Mouse (Mus musculus) MEL-GATA-1-ER (cell line): ENCODE data around the gene Rdh8.

Source experiments
- DNase-seq: peaks from one replicate; pipeline ENCODE4 v3.0.0-alpha.2; 2012; ENCODE audit warnings: low read depth; ENCODE audit errors: extremely low read depth

Rdh8 gene

DNA sequence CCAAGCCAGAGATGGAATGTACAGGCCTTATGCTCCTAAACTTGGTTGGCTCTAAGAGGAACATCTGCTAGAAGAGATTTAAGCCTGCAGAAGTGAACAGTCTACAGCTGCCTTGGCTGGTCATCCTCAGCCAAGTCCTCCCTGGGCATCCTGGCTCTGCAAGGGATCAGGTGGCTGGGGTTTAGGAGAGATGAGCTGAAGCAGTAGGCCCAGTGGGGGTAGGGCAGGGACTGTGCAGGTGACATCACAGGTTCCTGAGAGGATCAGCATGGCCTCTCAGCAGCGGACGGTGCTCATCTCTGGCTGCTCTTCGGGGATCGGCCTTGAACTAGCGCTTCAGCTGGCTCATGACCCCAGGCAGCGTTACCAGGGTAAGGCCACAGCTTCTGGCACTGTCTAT lies at the start of gene Rdh8:
TSS of gene Rdh8 (plus strand) at position 268 of the 400 bp plus-strand sequence.
- DNase-seq, result no peak

- DNase-seq, result no peak
Observed at GRCm38 (mm10) chr9:20781286-20781685, 37.0 kb upstream of the Rdh8 start.

DNA sequence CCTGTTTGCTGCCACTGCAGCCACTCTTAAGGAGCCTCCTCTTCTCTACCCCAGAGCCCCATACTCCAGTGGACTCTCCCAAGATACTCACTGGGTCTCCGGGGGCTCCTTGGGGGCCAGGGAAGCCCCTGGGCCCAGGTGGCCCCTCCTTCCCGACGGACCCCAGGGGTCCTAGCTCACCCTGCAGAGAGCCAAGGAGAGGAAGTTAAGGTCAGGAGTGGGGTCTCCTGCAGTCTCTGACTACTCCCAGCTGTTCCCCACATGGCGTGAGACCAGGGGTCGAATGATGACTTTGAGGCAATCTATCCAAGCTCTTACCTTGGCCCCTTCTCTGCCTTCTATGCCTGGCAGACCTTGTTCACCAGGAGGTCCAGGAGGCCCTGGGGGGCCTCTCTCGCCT lies 33.2 kb upstream of the Rdh8 start:
- DNase-seq, result no peak

DNA sequence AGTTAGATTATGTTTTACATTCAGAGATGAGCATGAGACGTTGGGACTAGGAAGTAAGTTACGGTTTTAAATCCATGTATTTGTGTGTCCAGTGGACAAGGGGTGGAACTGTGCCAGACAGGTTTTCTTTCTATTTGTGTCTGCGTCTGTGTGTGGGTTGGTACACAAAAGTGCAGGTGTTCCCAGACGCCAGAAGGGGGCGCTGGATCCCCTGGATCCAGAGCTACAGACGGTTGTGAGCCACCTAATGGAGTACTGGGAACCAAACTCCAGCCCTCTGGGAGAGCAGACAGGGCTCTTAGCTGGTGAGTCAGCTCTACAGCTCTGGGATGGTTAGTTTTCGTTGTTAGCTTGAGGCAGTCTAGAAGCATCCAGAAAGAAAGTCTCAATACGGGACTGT lies 30.3 kb upstream of the Rdh8 start:
- DNase-seq, result no peak

- no peak for DNase-seq
Observed at GRCm38 (mm10) chr9:20789651-20790050, 28.7 kb upstream of the Rdh8 start.

DNA sequence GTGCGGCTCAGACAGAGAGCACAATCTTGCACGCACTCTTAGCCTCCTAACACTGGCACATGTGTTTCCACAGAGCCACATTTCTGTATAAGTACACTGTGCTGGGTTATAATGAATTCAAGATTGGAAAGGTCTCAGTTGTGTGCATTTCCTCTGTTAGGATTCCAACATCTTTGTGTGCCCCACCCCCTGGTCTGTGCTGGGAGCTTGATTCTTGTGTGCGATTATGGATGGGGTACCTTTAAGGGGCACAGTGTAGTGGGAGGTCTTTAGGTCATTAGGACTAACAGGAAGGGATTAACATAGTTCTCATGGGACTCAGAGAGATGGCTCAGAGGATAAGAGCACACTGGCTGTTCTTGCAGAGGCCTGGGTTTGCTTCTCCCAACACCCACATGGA lies 28.0 kb upstream of the Rdh8 start:
- DNase-seq, result no peak

DNA sequence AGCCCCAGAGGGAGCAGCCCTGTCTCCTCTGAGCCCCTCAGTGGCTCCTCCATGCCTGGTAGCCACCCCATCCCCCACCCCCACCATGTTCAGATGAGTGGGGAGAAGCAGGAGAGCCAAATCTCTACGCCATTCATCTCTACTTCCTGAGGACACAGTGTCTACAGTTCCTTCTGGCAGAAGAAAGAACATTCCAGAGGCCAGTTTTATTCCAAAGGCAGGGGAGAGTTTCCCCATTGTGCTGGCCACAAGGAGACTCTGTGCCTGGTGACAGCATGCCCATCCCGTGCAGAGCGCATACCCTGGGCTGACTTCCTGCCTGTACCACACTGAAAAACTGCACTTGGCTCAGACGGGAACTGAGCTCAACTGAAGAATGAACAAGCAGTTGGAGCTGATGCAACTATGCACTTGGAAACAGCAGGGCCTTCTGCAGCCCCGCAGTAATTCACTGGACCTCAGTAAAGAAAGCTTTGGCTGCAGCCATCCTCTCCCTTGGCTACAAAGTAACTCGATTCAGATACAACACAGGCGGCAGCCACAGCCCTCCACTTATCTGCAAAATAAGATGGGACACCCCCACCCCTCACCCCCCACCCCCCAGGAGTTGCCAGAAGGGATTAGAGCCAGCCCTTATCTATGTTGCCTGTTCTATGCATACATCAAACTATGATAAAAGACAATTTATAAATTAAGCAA lies 24.0 kb upstream of the Rdh8 start:
- DNase-seq, result peak; percentile 52

DNA sequence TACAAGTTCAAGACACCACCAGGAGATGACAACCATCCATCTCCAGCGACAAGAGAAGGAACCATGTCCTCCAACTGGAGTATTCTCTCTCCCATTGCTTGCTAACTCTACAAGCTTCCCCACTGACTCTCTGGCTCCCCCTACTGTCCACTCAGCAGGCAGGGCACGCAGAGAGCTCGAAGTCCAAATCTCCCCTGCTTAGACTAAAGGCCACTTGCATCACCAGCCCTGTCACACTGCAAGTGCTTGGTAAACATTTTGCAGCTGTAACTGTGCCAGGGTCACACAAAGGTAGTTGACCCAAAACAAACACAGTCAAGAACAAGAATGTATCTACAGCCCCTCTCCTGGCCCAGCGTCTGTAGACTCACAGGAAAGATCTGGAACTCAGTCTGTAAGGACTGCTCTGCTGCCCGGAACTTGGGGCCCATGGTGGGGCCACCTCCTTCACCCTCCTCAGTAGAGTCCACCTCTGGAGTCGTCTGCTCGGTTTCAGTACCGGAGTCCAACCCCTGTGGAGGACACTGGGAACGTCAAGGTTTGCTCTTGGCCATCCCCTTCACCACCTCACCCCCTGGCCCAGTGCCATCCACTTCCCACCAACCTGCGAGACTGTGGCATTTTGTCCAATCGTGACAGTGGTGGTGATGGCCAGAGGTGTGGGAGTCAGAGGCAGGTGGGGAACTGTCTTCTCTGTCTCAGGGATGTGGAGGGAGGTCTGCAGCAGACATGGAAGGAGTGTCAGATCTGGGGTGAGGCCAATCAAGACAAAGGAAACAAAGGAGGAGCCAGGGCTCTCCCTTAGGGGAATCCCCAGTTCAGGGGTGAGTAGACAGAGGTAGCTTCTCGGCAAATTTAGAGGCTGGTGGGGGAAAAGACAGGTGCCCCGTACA lies 13.8 kb upstream of the Rdh8 start:
- peak; percentile 66 for DNase-seq

DNA sequence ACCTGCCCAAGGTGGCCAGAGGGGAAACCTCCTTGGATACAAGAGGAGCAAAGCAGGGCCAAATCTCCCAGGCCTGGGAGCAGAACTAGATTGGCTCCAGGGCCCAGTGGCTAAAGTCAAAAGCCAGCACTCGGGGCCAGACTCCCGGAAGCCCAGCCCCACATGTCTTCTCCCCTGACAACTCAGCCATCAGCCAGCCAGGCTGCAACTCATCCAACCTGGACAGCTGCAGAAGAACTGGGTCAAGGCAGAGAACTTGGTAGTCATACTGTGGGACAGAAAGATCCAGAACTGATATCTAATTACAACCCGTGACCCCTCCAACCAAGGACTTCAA lies 13.2 kb upstream of the Rdh8 start:
- DNase-seq, result no peak

DNA sequence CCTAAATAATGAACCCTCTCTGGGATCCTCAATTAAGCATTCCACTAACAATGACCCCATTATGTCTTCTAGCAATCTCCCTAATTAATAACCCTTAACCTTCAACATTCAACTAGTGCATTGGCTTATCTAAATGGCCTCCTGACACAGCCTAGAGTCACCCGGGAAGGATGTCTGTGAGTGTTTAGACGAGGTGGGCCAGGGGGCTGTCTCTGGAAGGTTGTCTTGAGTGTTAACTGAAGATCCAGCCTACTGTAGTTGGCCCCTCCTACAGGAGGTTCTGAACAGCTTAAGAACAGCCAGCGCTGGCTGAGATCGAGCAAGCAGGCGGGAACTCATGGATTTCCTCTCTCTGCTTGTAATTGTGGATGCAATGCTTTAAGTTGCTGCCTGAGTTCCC lies 12.6 kb upstream of the Rdh8 start:
- no peak for DNase-seq

DNA sequence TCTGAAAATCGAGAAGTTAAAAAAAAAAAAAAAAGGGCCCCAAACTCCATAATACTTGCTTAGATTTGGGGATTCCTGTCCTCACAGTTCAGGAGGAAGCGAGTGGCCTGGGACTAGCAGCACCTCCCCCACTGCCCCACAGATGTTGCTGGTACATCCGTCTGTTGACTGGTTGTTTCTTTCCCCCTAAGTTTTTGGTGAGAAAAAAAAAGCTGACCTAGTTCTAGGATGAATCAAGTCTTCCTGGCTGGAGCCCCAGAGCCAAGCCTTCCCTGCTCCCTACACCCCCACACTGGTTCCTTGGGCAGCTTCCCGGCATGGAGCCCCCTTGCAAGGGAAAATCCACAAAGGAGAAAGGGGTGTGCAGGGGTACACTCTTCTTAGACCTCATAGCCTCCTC lies 8.0 kb upstream of the Rdh8 start:
- no peak for DNase-seq

DNA sequence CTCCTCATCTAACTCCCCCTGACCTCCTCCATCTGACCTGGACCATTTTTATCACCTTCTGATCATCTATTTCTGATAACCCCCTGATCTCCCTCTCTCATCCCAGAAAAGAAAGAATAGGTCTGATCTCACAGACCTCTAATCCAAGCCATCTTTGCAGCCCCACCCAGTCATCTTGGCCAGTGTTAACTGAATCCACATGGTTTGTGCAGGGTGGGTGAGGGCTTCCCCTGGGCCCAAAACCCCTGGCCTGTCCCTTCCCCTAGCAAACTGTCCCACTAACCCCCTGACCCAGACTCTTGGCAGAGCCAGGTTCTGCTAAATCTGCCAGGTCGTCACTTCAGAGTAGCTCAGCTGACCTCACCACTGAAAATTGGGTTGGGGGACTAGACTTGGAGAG lies 7.5 kb upstream of the Rdh8 start:
- DNase-seq, result no peak

DNA sequence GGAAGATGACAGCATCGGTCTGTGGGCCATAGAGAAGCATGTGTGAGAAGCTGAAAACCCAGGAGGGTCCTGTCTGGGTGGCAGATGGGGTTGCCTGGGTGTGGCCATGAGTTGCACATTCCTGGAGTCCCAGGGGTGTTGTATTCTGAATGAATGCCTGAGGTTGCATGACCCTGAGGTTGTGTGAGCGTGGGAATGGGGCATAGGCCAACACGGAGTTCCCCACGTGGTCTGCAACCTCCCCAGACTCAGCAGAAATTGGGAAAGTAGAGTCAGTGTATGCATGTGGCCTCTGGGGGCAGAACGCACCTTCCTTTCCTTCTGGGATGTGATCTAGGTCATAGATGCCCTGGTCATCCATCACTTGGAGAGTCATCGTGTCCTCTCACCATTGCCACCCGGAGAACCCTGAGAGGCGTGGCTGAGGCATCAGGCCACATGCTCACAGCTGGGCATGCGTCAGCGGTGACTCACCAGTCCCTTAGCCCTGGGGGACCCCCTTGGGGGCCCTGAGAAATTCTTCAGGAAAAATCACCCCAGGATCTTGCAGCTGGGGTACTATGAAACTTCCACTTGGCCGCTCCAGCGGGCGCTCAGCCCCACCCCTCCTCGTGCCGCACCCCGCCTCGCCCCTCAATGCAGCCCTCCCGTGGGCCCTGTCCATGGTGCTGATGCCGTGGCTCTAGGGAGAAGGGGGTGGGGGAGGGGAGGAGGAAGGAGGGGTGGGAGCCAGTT lies 5.6 kb upstream of the Rdh8 start:
- no peak for DNase-seq

- DNase-seq, result no peak
Observed at GRCm38 (mm10) chr9:20814521-20815272, 3.6 kb upstream of the Rdh8 start, which contains the start of gene Col5a3. Gene Col5a3, minus strand, starts transcription at chr9:20815067.

GRCm38 (mm10) chr9:20820001-20820400 lies 1.7 kb downstream of the Rdh8 start:
- DNase-seq, result no peak

DNA sequence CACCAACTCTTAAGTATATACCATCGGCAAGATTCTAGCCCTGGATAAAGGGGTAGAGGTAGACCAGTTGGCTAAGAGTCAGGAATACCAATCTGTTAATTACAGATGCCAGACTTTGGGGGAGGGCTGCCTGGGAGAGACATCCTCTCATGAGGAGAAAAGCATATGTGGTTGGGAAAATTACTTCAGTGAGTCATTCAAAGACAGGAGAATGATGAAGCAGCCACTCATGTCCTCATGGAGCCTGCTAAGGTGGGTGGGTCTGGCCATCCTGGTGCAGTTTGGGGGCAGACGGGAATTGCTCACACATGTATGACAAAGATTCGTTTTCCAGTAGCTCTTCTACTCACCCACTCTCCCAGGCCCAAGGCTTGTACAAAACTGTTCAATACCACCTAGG lies 4.5 kb downstream of the Rdh8 start:
- DNase-seq, result no peak

GRCm38 (mm10) chr9:20825781-20826180 lies 7.5 kb downstream of the Rdh8 start:
- DNase-seq, result no peak

GRCm38 (mm10) chr9:20828127-20828526 lies 9.8 kb downstream of the Rdh8 start:
- no peak for DNase-seq

GRCm38 (mm10) chr9:20830901-20831643 lies 12.8 kb downstream of the Rdh8 start:
- peak; percentile 47 for DNase-seq

DNA sequence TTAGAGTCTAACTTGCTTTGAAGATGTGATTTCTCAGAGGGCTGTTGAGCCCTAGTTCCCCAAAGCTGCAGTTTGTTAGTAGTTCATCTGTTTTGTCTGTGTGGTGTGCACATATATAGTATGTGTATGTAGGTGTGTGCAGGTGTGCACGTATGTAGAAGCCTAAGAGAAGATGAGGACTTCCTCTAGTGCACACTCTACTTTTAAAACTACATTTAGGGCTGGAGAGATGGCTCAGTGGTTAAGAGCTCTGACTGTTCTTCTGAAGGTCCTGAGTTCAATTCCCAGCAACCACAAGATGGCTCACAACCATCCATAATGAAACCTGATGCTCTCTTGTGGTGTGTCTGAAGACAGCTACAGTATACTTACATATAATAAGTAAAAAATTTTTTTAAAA lies 16.6 kb downstream of the Rdh8 start:
- no peak for DNase-seq
